Mouse (Mus musculus) spleen, postnatal 36 days (tissue): ENCODE measurements around the gene Helt.
"Not testable (repeated sequence)": the region's sequence is repeated elsewhere in the genome, so short reads cannot be mapped to it uniquely, and the experiment has no call there.

ENCODE experiments used
- DNase-seq, 2 experiments: peaks; one replicate each; pipeline ENCODE4 v3.0.0; 2022; ENCODE audit warnings: low spot score in 2 of 2, mixed read lengths in 1 of 2

Gene Helt

DNA sequence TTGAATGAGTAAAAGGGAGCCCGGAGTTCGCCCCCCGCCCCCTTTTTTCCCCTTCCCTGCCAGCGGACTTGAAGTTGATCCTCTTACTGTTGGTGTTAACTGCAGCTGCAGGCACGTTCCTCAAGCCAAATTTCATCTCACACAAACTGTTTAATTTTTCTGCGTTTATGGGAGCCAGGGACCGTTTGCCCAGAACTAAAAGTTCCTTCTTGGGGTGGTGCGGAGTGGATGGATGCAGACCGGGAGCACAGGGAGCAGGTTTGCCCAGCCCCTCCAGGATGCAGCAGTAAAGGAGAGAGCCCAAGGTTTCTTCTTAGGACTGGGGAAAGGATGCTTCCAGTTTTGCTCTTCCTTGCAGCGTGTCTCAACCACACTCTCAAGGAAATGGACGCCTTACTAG is 2.1 kb upstream of the Helt start:
- no peak for DNase-seq

DNA sequence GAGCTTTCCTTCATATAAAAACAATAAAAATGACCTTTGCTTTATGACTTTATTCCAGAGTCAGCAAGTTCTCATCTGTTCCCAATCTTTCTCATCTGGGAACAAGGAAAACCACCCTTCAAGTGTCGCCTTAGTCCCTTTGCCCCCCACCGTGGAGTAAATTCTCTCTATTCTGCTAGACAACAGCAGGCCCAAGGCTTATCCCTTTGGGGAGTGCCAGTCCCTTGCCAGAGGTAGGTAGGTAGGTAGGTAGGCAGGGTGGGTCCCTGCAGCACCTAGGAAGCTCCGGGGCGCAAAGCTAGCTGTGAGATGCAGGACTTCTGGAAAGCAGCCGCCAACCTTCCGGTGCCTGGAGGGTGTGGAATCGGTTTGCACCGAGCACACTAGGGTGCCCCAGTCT is 1.5 kb upstream of the Helt start:
- DNase-seq: no peak

DNA sequence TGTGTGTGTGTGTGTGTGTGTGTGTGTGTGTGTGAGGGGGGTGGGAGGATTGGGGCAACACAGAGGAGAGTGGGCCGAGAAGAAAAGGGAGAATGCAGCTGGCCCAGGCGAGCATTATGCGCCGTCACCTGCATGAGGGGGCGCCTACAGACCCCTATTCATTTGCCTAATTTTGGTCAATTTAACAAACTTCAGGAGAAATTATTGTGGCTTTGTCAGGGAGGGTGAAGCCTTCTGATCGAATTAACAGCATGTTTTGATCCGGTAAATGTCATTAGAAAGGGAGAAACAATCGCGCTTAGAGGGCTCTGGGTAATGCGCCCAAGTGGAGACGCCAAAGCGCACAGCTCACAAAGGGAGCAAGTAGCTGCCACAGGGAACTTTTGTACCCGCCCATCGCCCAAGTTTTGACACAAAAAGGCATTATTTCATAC is 647 bp upstream of the Helt start:
- no peak for DNase-seq

DNA sequence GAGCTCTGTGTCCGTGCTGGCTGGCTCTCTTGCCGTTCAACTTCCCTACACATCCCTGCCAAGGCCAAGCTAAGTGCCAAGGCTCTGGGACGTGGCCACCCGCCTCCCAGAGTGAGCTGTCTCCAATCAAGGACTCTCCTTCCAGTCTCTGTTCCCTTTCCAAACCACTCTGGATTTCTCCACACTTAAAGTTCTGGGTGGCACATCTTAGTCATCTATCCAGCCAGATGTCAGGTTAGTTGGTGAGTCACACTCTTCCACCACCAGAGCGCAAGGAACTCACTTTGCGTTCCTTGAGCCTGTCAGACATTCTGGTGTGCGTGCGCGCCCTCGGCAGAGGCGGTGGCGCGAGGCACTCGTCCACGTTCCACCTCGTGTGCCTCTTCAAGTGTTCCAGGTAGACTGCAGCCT is 725 bp downstream of the Helt start:
- DNase-seq: no peak

DNA sequence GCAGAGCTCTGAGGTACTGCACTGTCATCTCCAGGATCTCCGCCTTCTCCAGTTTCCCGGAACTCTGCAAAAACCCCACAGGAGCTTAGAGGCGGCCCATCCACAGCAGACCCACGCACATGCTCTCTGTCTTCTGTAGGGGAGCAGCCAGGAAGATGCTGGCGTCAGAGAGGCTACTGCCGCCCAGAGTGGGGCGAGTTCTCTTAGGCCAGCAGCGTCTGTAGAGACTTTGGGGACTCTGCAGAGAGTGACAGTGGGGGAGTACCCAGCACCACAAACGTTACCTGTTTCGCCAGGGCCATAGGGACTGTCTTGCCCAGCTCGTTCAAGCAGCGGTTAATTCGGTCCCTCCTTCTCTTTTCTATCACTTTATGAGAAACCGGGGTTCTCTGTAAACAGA is 1.3 kb downstream of the Helt start:
- DNase-seq: no peak

DNA sequence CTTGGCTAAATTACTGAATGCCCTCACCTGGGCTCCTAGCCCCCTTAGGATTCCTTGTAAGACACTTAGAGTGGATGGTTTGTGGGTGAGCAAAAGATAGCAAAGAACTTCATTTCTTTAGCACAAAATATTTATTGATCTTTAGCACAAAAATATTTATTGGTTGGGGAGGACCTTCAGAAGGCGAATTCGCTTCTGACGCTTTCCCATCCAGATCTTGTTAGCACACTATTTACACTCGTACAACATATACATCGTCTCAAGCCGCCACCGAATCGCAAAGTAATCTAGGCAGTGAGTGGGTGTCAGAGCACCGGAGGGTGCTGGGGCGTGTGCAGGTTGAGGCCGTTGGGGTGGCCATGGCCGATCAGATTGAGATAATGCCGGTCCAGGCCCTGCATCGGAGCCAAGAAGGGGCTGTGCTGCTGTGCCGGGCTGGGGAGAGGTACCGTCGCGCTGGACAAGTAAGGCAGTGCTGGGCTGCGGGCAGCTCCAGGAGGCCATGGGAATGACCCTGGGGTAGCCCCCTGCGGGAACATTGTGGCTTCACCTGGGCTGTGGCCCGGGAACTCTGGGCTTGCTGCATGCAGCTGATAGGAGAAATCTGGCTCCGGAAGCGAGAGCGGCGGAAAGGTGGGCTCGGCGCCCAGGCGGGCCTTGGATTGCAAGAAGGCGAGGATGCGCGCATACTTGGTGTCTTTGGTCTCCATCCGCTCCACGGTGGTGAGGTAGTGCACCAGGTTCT is 2.4 kb downstream of the Helt start:
- no peak for DNase-seq

DNA sequence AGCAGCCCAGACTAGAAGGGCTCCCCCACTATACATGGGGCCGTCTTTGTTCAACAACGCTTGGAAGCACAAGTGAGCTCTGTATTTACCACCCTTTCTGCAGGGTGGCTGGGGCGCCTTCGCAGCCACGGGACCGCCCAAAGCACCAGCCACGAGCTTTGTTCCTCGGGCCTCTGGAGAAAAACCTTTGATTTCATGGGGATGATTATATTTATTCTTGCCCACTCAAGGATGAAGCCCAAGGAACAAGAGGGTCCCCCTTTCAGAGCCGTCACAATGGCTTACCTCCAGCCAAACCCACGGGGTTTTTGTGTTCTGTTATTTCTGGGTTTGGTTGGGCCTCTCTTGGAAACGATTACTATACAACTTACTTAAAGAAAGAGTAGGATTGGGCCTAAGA is 5.2 kb downstream of the Helt start:
- DNase-seq: no peak

DNA sequence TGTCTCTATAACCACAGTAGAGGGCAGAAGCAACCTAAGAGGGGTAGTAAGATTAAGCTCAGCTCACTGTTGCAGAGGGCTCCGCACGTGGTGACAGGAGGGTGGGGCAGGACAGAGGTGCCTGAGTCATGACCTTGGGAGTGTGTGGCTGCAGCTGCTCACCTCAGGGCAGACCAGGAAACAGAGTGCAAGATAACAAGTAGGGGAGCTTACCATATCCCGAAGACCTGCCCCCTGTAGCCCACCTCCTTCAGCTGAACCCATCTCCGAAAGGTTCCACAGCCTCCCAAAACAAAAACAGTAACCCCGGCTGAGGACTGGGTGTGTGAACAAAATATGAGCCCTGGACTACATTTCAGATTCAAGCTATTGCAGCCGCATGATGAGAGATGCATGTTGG is 6.5 kb downstream of the Helt start:
- DNase-seq: no peak

DNA sequence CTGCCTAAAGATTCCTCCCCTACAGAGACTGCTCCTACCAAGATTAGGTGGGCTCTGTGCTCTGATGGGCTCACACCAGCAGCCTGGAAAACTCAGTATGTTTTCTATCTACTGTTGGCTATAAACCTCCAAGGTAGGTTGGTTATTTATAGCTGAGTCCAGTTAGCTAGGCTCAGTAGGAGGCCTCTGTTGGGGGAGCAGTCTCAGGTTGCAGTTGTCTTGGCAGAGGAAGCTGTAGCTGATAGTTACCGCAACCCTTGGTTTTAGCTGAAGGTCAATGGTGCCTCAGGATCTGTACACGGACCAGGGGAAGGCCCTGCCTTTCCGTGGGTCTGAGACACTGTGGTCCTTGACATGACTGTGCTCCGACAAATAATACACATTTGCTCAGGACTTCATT is 8.5 kb downstream of the Helt start:
- no peak for DNase-seq

DNA sequence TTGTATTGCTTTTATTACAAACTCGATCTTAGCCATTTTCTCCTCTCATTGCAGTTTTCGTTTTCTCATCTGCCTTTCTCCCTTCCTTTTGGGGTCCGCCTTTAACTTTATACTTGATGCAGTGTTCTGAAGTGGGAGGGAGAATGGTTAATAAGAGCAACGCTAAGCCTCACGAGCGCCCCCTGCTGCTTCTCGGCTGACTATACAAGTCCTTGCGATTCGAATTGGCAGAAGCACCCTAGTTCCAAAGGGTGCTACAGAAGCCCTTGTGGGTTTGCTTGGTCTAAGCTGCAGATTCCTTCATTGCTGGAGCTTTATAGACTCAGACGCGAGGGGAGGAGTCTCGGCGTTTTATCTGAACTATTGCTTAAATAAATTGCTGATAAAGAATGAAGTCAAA is 12.9 kb downstream of the Helt start:
- DNase-seq: peak; percentile 15 to 29

DNA sequence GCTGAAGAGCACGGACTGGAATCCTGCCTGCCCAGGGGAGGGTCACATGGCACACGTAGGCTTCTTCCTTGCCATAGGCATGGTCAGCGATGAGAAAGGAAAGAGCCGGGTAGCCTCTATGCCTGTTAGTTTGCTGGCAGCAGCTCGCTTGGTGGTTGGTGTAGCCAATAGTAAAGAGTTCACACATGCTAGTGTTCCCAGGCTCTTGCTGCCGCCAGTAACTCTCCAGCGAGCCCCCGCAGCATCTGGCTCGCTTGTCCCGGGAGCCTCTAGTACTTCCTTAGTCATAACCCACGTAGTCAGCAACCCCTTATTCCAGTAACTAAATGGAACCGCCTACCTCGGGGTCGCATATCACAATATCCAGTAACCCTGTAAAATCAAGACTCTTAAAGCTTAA is 17.5 kb downstream of the Helt start:
- no peak for DNase-seq

DNA sequence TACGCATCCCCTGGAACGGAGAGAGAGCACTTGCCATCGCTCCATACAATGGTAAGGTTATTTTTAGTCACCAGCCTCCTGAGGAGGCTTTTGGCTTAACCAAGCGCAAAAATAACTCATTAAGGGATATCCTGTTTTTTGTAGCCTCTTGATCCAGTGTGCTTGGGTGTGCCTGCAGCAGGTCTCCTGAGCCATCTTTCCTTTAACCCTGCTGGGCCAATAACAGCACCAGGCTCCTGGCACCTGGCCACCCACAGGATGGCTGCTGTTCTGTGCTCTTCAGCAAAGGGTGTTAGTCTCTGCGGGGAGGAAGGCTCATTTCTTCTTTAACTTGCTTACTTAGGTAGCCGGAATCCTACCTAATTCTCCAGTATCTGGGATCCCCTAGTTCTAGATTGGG is 23.7 kb downstream of the Helt start:
- DNase-seq: no peak

DNA sequence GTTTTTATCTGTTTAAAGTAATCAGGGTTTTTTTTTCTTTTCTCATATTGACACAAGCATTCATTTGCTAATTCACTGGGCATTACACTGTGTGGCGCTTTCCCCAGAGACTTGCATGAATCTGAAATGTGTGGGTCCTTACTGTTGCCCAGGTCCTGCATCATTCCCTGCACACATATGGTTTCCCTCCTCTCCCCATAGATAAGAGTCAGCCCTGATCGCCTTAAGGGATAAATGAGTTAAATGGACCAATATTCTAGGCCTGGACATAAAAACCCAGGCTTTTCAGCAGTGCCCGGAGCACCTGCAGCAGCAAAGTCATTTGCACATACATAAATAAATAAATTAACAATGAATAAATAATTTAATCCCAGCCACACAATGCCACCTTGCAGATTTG is 24.3 kb downstream of the Helt start:
- DNase-seq: no peak

DNA sequence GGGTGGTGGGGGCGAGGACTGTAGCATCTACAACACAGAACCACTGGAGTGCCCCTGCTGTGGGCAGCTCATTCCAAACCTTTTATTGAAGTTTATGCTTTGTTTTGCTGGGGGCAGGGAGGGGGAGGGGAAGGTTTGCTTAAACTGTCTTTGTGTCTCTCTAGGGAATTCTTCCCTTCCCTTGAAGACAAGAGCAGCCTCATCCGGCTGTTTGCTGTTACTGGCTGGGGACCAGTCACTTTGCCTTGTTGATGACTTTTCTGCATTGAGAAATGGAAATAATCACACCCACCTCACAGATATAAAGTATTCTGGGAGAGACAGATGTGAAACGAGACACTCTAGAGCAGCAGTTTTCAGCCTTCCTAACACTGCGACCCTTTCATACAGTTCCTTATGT is 27.7 kb downstream of the Helt start:
- DNase-seq: no peak

DNA sequence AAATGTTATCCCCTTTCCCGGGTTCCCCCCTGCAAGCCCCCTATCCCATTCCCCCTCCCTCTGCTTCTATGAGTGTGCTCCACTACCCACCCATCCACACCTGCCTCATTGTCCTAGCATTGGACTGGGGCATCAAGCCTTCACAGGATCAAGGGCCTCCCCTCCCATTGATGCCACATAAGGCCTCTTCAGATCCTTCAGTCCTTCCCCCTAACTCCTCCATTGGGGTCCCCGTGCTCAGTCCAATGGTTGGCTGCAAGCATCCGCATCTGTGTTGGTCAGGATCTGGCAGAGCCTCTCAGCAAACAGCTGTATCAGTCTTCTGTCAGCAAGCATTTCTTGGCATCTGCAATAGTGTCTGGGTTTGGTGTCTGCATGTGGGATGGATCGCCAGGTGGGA is 30.3 kb downstream of the Helt start:
- DNase-seq: not testable (repeated sequence)

DNA sequence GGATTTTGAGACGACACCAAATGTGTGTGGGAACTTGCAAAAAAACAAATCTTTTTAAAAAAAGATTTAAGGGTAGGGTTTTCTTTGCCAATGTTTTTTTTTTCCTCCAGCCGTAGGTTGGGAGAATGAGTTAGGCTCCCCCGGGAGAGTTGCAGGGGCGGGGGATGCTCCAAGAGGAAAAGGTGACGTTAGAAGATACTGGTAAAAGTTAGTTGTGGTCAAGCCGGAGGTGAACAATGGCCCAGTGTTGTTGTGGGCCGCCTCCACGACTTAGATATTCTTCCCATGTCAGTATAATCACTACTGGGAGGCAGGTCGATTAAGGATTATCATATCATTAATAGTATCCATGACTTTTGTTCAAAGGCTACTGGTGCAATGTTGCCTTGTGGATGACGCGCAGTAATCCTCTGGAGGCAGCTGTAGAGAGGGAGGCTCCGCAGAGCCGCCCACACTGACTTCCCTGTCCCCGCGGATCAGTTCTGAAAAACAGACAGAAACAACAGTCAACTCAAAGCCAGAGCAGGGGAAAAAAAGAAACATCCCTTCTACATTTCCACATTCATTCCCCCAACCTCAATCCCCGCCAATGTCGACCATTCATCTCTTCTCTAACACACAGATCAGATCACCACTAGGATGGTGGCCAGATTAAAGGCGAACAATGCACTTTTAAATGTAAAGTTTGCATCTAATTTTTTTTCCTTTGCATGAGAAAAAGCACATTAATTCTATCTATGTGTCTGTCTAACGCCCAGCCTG is 36.4 kb downstream of the Helt start:
- DNase-seq: no peak

DNA sequence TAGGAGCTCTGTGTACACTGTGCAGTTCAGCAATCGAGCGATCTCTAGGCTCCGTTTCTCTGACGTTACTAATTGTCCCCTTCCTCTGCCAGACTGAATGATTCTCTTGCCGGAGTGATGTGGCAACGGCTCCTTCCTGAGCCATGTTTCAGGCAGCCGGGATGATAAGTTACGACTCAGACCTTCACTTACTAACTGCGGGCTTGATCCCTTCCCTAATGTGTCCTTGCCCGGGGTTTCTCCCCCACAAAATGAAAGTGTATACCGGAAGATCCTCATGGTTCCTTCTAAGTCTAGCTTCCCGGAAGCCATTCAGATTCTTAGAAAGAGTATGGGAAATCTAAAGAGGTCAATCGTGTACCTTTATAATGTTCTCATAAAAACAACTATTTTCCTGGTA is 42.0 kb downstream of the Helt start:
- no peak for DNase-seq

DNA sequence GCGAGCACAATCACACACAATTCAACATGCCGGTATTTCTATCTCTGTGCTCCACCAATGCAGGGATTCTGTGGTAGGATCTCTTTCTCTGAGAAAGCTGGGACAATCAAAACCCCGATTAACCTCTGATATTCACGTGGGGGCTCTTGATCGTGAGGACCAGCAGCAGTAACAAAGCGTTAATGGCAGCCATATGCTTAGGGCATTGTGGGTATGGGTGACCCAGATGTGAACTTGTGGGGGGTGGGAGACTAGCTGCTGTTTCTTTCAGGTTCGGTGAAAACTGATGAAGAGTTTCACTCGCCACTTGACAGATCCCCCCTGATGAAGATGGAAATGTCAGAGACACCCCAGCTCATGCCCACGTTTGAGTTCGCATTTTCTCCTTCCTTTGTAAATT is 42.9 kb downstream of the Helt start:
- no peak for DNase-seq

DNA sequence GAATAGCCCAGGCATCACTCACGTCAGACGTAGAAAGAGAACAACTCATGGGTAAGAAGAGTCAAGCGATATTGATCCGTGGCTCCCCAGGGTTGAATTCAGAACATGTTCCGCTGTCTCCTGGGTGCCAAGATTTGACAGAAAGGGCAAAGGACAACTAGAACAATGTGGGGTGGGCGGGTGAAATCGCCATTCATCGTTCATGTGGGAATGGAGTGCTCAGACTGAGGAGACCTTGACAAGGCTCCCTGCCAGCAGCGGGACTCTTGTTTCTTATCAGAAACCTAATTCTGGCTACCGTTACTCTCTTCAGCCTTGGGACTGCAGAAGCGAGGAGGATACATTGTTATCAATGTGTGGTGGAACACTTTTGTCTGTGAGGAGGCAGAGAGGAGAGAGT is 48.1 kb downstream of the Helt start:
- no peak for DNase-seq

DNA sequence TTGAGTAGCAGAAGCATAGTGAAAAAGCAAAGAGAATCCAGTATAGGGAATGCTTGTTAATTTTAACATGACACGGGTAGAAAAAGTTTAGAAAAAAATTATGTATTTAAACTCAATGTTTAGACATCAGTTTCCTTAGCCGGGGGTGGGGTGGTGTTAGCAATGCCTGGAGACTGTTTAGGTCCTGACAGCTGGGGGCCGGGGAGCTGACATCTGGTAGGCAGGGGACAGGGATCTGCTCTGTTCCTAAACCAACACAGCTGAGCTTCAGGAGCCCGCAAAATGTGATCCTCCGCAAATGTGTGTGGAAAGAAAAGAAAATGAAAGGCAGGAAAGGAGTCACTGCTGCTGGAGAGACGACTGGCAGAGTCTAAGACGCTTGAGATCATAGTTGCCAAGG is 51.5 kb downstream of the Helt start:
- no peak for DNase-seq
